Mouse (Mus musculus): Measurements from ENCODE around the gene Elavl3. TPM values are rescaled to one million over a fixed set of nuclear protein-coding genes. Genes with fewer than 3 reads are reported as not detected.

The Elavl3 gene
- total and polyA plus RNA-seq, 2 experiments: not detected

GRCm38 (mm10) chr9:21977972-21978371 lies 73.9 kb downstream of the Elavl3 start:
- TF ChIP-seq CTCF (IDR thresholded peaks at IDR 0.05; ENCODE audit: low read depth, low read length): peak; percentile 89
- no peak for TF ChIP-seq POLR2A (IDR thresholded peaks at IDR 0.05; ENCODE audit: extremely low read depth, insufficient read depth, low read length)
- H3K4me1 ChIP-seq (ENCODE audit: control insufficient read depth, insufficient read depth, low read length): no peaks in the 10 kb centered on the region
- no peaks in the 10 kb centered on the region for H3K79me2 ChIP-seq (ENCODE audit: control insufficient read depth, insufficient read depth, low read length)
- DNase-seq (ENCODE audit: extremely low read depth, low read depth, low spot score): no peak
- H3K9ac ChIP-seq (ENCODE audit: low read depth, low read length): no peak overlapping the region
- H3K27ac ChIP-seq (replicated peaks; ENCODE audit: insufficient read depth, low read depth, low read length): no peak overlapping the region
- no peaks in the 10 kb centered on the region for H3K27me3 ChIP-seq (ENCODE audit: control insufficient read depth, insufficient read depth, low read length)
- peaks cover 19% of the 10 kb centered on the region for H3K36me3 ChIP-seq (ENCODE audit: control insufficient read depth, insufficient read depth, low read length)
- WGBS: 37% methylated on average over 2 of the region's 2 CpGs
- H3K4me3 ChIP-seq (ENCODE audit: insufficient read depth, low read depth, low read length): no peak overlapping the region

DNA sequence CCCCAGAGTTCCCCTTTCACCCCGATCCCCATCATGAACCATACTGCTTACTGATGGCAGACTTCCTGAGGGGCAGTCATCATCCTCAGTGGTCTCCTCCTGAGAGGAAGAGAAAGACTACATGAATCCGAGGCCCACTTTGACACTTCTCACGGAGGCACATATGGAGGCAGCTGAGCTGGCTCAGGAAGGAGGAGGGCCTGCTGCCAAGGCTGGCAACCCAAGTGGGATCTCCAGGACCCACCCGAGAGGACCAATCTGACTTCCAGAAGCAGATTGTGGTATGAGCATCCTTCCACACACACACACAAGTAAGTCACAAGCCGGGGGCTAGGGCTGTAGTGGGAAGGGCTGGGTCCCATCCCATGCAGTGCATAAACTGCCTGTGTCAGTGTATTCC lies 74.5 kb downstream of the Elavl3 start:
- Histone ChIP-seq H3K9ac (ENCODE audit: low read depth, low read length) (no peak overlapping the region), H3K36me3 (ENCODE audit: control insufficient read depth, insufficient read depth, low read length) (peaks cover 22% of the 10 kb centered on the region), H3K4me1 (ENCODE audit: control insufficient read depth, insufficient read depth, low read length) (no peaks in the 10 kb centered on the region), H3K27me3 (ENCODE audit: control insufficient read depth, insufficient read depth, low read length) (no peaks in the 10 kb centered on the region), H3K4me3 (ENCODE audit: insufficient read depth, low read depth, low read length) (no peak overlapping the region), H3K27ac (replicated peaks; ENCODE audit: insufficient read depth, low read depth, low read length) (no peak overlapping the region), H3K79me2 (ENCODE audit: control insufficient read depth, insufficient read depth, low read length) (no peaks in the 10 kb centered on the region)
- DNase-seq (ENCODE audit: extremely low read depth, low read depth, low spot score): no peak
- TF ChIP-seq CTCF (IDR thresholded peaks at IDR 0.05; ENCODE audit: low read depth, low read length) (no peak), POLR2A (IDR thresholded peaks at IDR 0.05; ENCODE audit: extremely low read depth, insufficient read depth, low read length) (no peak)
- WGBS: 90% methylated on average over 5 of the region's 5 CpGs

DNA sequence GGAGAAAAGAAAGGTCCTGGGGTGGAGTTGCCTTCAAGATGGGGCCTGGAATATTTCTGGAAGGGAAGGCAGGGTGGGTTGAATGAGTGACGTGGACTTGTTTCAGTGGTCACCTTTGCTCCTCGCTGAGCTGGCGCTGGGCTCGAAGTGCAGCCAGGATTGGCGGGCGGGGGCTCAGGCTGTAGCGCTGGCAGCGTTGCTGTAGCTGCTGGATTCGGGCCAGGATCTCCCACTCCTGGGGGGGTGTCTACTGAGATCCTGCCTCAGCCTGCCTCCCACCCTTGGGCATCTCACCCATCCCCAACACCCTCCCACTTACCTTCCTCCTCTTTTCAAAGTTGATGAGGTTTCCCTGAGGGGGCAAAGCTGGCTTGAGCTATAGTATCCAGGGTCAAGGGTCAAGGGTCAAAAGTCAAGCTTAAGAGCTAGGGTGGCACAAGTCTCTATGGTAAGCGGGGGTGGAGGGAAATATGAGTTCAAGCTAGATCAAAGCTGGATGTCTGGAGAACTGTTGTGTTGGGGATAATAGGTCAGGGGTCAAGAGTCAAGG lies 75.1 kb downstream of the Elavl3 start:
- Histone ChIP-seq H3K27ac (replicated peaks; ENCODE audit: insufficient read depth, low read depth, low read length) (no peak overlapping the region), H3K79me2 (ENCODE audit: control insufficient read depth, insufficient read depth, low read length) (no peaks in the 10 kb centered on the region), H3K4me1 (ENCODE audit: control insufficient read depth, insufficient read depth, low read length) (no peaks in the 10 kb centered on the region), H3K27me3 (ENCODE audit: control insufficient read depth, insufficient read depth, low read length) (no peaks in the 10 kb centered on the region), H3K4me3 (ENCODE audit: insufficient read depth, low read depth, low read length) (no peak overlapping the region), H3K36me3 (ENCODE audit: control insufficient read depth, insufficient read depth, low read length) (peaks cover 22% of the 10 kb centered on the region), H3K9ac (ENCODE audit: low read depth, low read length) (no peak overlapping the region)
- TF ChIP-seq CTCF (IDR thresholded peaks at IDR 0.05; ENCODE audit: low read depth, low read length) (no peak), POLR2A (IDR thresholded peaks at IDR 0.05; ENCODE audit: extremely low read depth, insufficient read depth, low read length) (no peak)
- no peak for DNase-seq (ENCODE audit: extremely low read depth, low read depth, low spot score)
- 83% methylated on average over 10 of the region's 10 CpGs for WGBS

GRCm38 (mm10) chr9:21969304-21969703 lies 82.5 kb downstream of the Elavl3 start:
- H3K36me3 ChIP-seq (ENCODE audit: control insufficient read depth, insufficient read depth, low read length): peaks cover 8% of the 10 kb centered on the region; the same call in 1 of the 2 replicates
- H3K27me3 ChIP-seq (ENCODE audit: control insufficient read depth, insufficient read depth, low read length): no peaks in the 10 kb centered on the region
- 0 out of 2 replicates have a peak overlapping the region, but pooled peaks have one; percentile 10 for H3K27ac ChIP-seq (replicated peaks; ENCODE audit: insufficient read depth, low read depth, low read length)
- TF ChIP-seq CTCF (IDR thresholded peaks at IDR 0.05; ENCODE audit: low read depth, low read length): no peak
- no peak for TF ChIP-seq POLR2A (IDR thresholded peaks at IDR 0.05; ENCODE audit: extremely low read depth, insufficient read depth, low read length)
- peak; percentile 56 for DNase-seq (ENCODE audit: extremely low read depth, low read depth, low spot score)
- 41% methylated on average over 4 of the region's 4 CpGs for WGBS
- no peaks in the 10 kb centered on the region for H3K79me2 ChIP-seq (ENCODE audit: control insufficient read depth, insufficient read depth, low read length)
- H3K4me3 ChIP-seq (ENCODE audit: insufficient read depth, low read depth, low read length): no peak overlapping the region
- no peak overlapping the region for H3K9ac ChIP-seq (ENCODE audit: low read depth, low read length)
- no peaks in the 10 kb centered on the region for H3K4me1 ChIP-seq (ENCODE audit: control insufficient read depth, insufficient read depth, low read length)

GRCm38 (mm10) chr9:21968883-21969282 lies 82.9 kb downstream of the Elavl3 start:
- Histone ChIP-seq H3K9ac (ENCODE audit: low read depth, low read length) (no peak overlapping the region), H3K36me3 (ENCODE audit: control insufficient read depth, insufficient read depth, low read length) (peaks cover 8% of the 10 kb centered on the region; the same call in 1 of the 2 replicates), H3K79me2 (ENCODE audit: control insufficient read depth, insufficient read depth, low read length) (no peaks in the 10 kb centered on the region), H3K27ac (replicated peaks; ENCODE audit: insufficient read depth, low read depth, low read length) (0 out of 2 replicates have a peak overlapping the region, but pooled peaks have one; percentile 10), H3K4me1 (ENCODE audit: control insufficient read depth, insufficient read depth, low read length) (no peaks in the 10 kb centered on the region), H3K27me3 (ENCODE audit: control insufficient read depth, insufficient read depth, low read length) (no peaks in the 10 kb centered on the region), H3K4me3 (ENCODE audit: insufficient read depth, low read depth, low read length) (no peak overlapping the region)
- TF ChIP-seq POLR2A (IDR thresholded peaks at IDR 0.05; ENCODE audit: extremely low read depth, insufficient read depth, low read length) (no peak), CTCF (IDR thresholded peaks at IDR 0.05; ENCODE audit: low read depth, low read length) (no peak)
- no peak for DNase-seq (ENCODE audit: extremely low read depth, low read depth, low spot score)
- 61% methylated on average over 6 of the region's 6 CpGs for WGBS

Other genes starting within 250 kb of the Elavl3 start
- gene Angptl8, start 216.5 kb downstream of the Elavl3 start, total RNA-seq (2014; rRNA removed): 13.6 and 22.2 TPM in 2 replicates
- 201 and 258 TPM in 2 replicates for gene Angptl8, start 216.5 kb downstream of the Elavl3 start, polyA plus RNA-seq (2012; rRNA removed)
- 8.5 and 12.6 TPM in 2 replicates for gene Dock6, start 199.4 kb downstream of the Elavl3 start, total RNA-seq (2014; rRNA removed)
- 23.2 and 33.9 TPM in 2 replicates for gene Dock6, start 199.4 kb downstream of the Elavl3 start, polyA plus RNA-seq (2012; rRNA removed)
- 5.5 and 5.6 TPM in 2 replicates for gene Rab3d, start 133.8 kb downstream of the Elavl3 start, total RNA-seq (2014; rRNA removed)
- 8.0 and 16.6 TPM in 2 replicates for gene Rab3d, start 133.8 kb downstream of the Elavl3 start, polyA plus RNA-seq (2012; rRNA removed)
- 7.6 and 7.9 TPM in 2 replicates for gene Ccdc159, start 124.6 kb downstream of the Elavl3 start, total RNA-seq (2014; rRNA removed)
- gene Ccdc159, start 124.6 kb downstream of the Elavl3 start, polyA plus RNA-seq (2012; rRNA removed): 6.7 and 11.6 TPM in 2 replicates
- gene Tmem205, start 124.5 kb downstream of the Elavl3 start, total RNA-seq (2014; rRNA removed): 841 and 970 TPM in 2 replicates
- 1,676 and 1,979 TPM in 2 replicates for gene Tmem205, start 124.5 kb downstream of the Elavl3 start, polyA plus RNA-seq (2012; rRNA removed)
- 0.67 and 0.74 TPM in 2 replicates for gene Plppr2, start 115.0 kb downstream of the Elavl3 start, total RNA-seq (2014; rRNA removed)
- 9.4 and 14.6 TPM in 2 replicates for gene Plppr2, start 115.0 kb downstream of the Elavl3 start, polyA plus RNA-seq (2012; rRNA removed)
- gene Swsap1, start 96.3 kb downstream of the Elavl3 start, total RNA-seq (2014; rRNA removed): 4.1 and 5.3 TPM in 2 replicates
- 4.7 and 5.2 TPM in 2 replicates for gene Swsap1, start 96.3 kb downstream of the Elavl3 start, polyA plus RNA-seq (2012; rRNA removed)
- 0.74 and 1.8 TPM in 2 replicates for gene Epor, start 88.5 kb downstream of the Elavl3 start, total RNA-seq (2014; rRNA removed)
- gene Epor, start 88.5 kb downstream of the Elavl3 start, polyA plus RNA-seq (2012; rRNA removed): 4.8 and 5.0 TPM in 2 replicates
- gene Rgl3, start 62.6 kb downstream of the Elavl3 start, total RNA-seq (2014; rRNA removed): 5.0 and 5.9 TPM in 2 replicates
- 41.8 and 44.2 TPM in 2 replicates for gene Rgl3, start 62.6 kb downstream of the Elavl3 start, polyA plus RNA-seq (2012; rRNA removed)
- 0.34 and 0.46 TPM in 2 replicates for gene Ccdc151, start 49.4 kb downstream of the Elavl3 start, total RNA-seq (2014; rRNA removed)
- gene Ccdc151, start 49.4 kb downstream of the Elavl3 start, polyA plus RNA-seq (2012; rRNA removed): 0.59 and 0.76 TPM in 2 replicates
- gene Prkcsh, start 49.2 kb downstream of the Elavl3 start, total RNA-seq (2014; rRNA removed): 60.0 and 63.6 TPM in 2 replicates
- gene Prkcsh, start 49.2 kb downstream of the Elavl3 start, polyA plus RNA-seq (2012; rRNA removed): 95.5 and 99.3 TPM in 2 replicates
- not detected in 2 replicates for gene Gm49318, start 19.2 kb upstream of the Elavl3 start, total RNA-seq (2014; rRNA removed)
- gene Gm49318, start 19.2 kb upstream of the Elavl3 start, polyA plus RNA-seq (2012; rRNA removed): not detected in 2 replicates
- 2.9 and 3.6 TPM in 2 replicates for gene Zfp653, start 19.4 kb upstream of the Elavl3 start, total RNA-seq (2014; rRNA removed)
- 6.9 and 13.0 TPM in 2 replicates for gene Zfp653, start 19.4 kb upstream of the Elavl3 start, polyA plus RNA-seq (2012; rRNA removed)
- 34.1 and 39.1 TPM in 2 replicates for gene Ecsit, start 33.4 kb upstream of the Elavl3 start, total RNA-seq (2014; rRNA removed)
- gene Ecsit, start 33.4 kb upstream of the Elavl3 start, polyA plus RNA-seq (2012; rRNA removed): 63.9 and 69.2 TPM in 2 replicates
- gene Cnn1, start 47.2 kb upstream of the Elavl3 start, total RNA-seq (2014; rRNA removed): 0.28 and 1.0 TPM in 2 replicates
- gene Cnn1, start 47.2 kb upstream of the Elavl3 start, polyA plus RNA-seq (2012; rRNA removed): 0.22 and 0.36 TPM in 2 replicates
- 46.2 and 56.8 TPM in 2 replicates for gene Elof1, start 65.1 kb upstream of the Elavl3 start, total RNA-seq (2014; rRNA removed)
- 106 and 108 TPM in 2 replicates for gene Elof1, start 65.1 kb upstream of the Elavl3 start, polyA plus RNA-seq (2012; rRNA removed)
- gene Acp5, start 83.7 kb upstream of the Elavl3 start, total RNA-seq (2014; rRNA removed): 93.6 and 123 TPM in 2 replicates
- gene Acp5, start 83.7 kb upstream of the Elavl3 start, polyA plus RNA-seq (2012; rRNA removed): 200 and 211 TPM in 2 replicates
- gene Pigyl, start 104.8 kb upstream of the Elavl3 start, total RNA-seq (2014; rRNA removed): 21.6 and 23.0 TPM in 2 replicates
- gene Pigyl, start 104.8 kb upstream of the Elavl3 start, polyA plus RNA-seq (2012; rRNA removed): 45.8 and 53.0 TPM in 2 replicates
- gene Zfp872, start 136.1 kb upstream of the Elavl3 start, total RNA-seq (2014; rRNA removed): 0.09 and 0.20 TPM in 2 replicates
- gene Zfp872, start 136.1 kb upstream of the Elavl3 start, polyA plus RNA-seq (2012; rRNA removed): 0.07 TPM in 1 of 2 replicates, not detected in the other
- gene Zfp809, start 173.7 kb upstream of the Elavl3 start, total RNA-seq (2014; rRNA removed): 15.8 and 18.6 TPM in 2 replicates
- gene Zfp809, start 173.7 kb upstream of the Elavl3 start, polyA plus RNA-seq (2012; rRNA removed): 12.8 and 15.5 TPM in 2 replicates
- 0.09 and 0.13 TPM in 2 replicates for gene Zfp599, start 207.9 kb upstream of the Elavl3 start, total RNA-seq (2014; rRNA removed)
- not detected in 2 replicates for gene Zfp599, start 207.9 kb upstream of the Elavl3 start, polyA plus RNA-seq (2012; rRNA removed)

Measured in liver, adult 2 months (tissue).